Mouse (Mus musculus) frontal cortex, postnatal 10 days (tissue): Measurements from ENCODE around the gene St13.

Experiments used
- DNase-seq, 2 experiments: peaks; one replicate each; pipeline ENCODE4 v3.0.0; 2022; ENCODE audit warnings: low spot score in 2 of 2, mixed read lengths in 1 of 2

The St13 gene

GRCm38 (mm10) chr15:81365246-81365645 is 34.6 kb downstream of the St13 start:
- DNase-seq = no peak

- no peak for DNase-seq
Measured at GRCm38 (mm10) chr15:81364271-81364670, 35.6 kb downstream of the St13 start.

GRCm38 (mm10) chr15:81362501-81362900 is 37.4 kb downstream of the St13 start:
- DNase-seq = no peak

GRCm38 (mm10) chr15:81361417-81362015 is 38.4 kb downstream of the St13 start:
- no peak for DNase-seq

- DNase-seq = no peak
Measured at GRCm38 (mm10) chr15:81361022-81361404, 38.9 kb downstream of the St13 start.

GRCm38 (mm10) chr15:81360345-81361021 is 39.4 kb downstream of the St13 start, which contains the start of gene Slc25a17:
Gene Slc25a17 (minus strand): TSS chr15:81360812.
- peak; percentile 91 to 93 for DNase-seq

- DNase-seq = no peak
Measured at GRCm38 (mm10) chr15:81359421-81359820, 40.5 kb downstream of the St13 start.

GRCm38 (mm10) chr15:81358943-81359342 is 40.9 kb downstream of the St13 start:
- DNase-seq = no peak

- no peak for DNase-seq
Measured at GRCm38 (mm10) chr15:81356946-81357345, 42.9 kb downstream of the St13 start.

- no peak for DNase-seq
Measured at GRCm38 (mm10) chr15:81355146-81355761, 44.6 kb downstream of the St13 start.

- no peak for DNase-seq
Measured at GRCm38 (mm10) chr15:81352638-81353037, 47.2 kb downstream of the St13 start.

- no peak for DNase-seq
Measured at GRCm38 (mm10) chr15:81350401-81350800, 49.5 kb downstream of the St13 start.

- DNase-seq = no peak
Measured at GRCm38 (mm10) chr15:81348366-81348765, 51.5 kb downstream of the St13 start.

GRCm38 (mm10) chr15:81347466-81347865 is 52.4 kb downstream of the St13 start:
- DNase-seq = no peak

- DNase-seq = no peak
Measured at GRCm38 (mm10) chr15:81341426-81341825, 58.5 kb downstream of the St13 start.

- DNase-seq = no peak
Measured at GRCm38 (mm10) chr15:81339158-81339557, 60.7 kb downstream of the St13 start.

GRCm38 (mm10) chr15:81336466-81336865 is 63.4 kb downstream of the St13 start:
- no peak for DNase-seq

GRCm38 (mm10) chr15:81332517-81332916 is 67.4 kb downstream of the St13 start:
- DNase-seq = no peak

GRCm38 (mm10) chr15:81330816-81331433 is 69.0 kb downstream of the St13 start:
- no peak for DNase-seq

- DNase-seq = no peak
Measured at GRCm38 (mm10) chr15:81329721-81330369, 70.0 kb downstream of the St13 start.

- no peak for DNase-seq
Measured at GRCm38 (mm10) chr15:81327501-81327900, 72.4 kb downstream of the St13 start.

GRCm38 (mm10) chr15:81324979-81325378 is 74.9 kb downstream of the St13 start:
- DNase-seq = no peak
